Mouse (Mus musculus) gastrocnemius, adult 2 months (tissue): ENCODE data around the gene Ak5. TPM values are rescaled to one million over a fixed set of nuclear protein-coding genes. Genes with fewer than 3 reads are reported as not detected.
"Not testable (repeated sequence)": the region's sequence is repeated elsewhere in the genome, so short reads cannot be mapped to it uniquely, and the experiment has no call there.

Source experiments
- DNase-seq: peaks from one replicate; pipeline ENCODE4 v3.0.0; 2022
- H3K27ac ChIP-seq: fragments of 200-600 bp; 2 replicates; pipeline ENCODE4 v1.8.1; 2022; ENCODE audit warnings: mild to moderate bottlenecking
- H3K4me3 ChIP-seq: fragments of 200-600 bp; 2 replicates; pipeline ENCODE4 v1.8.1; 2022; ENCODE audit warnings: mild to moderate bottlenecking, moderate library complexity
- CTCF ChIP-seq: fragments of 200-600 bp; IDR thresholded peaks from 2 replicates; pipeline ENCODE4 v1.8.1; 2022; ENCODE audit warnings: antibody characterized with exemption, mild to moderate bottlenecking, moderate library complexity
- intact Hi-C: fragments of 180-260 bp; cut with DNase I; formaldehyde crosslinking; loops from one replicate; pipeline ENCODE4 v1.15.1; 2025
- total RNA-seq, 2 experiments: library from RNA; stranded (reverse); gene quantifications; 2 replicates each; pipeline ENCODE4 v1.2.3; 2021

Ak5 gene
- total RNA-seq, 2 experiments from 2014 or later: 0.33 TPM; not detected in 1

DNA sequence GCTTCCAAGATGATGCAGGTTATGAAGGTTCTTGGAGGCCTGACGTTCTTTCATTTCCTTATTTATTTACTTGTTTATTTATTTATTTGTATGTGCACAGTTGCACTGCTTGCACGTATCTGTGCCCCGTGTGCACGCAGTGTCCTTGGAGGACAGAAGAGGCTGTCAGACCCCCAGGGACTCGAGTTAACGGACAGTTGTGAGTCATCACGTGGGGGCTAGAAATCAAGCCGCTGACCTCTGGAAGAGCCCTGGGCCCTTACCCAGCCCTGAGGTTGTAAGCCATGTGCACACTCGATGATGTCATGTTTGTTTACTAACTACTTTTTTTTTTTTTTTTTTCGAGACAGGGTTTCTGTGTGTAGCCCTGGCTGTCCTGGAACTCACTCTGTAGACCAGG is 197.8 kb downstream of the Ak5 start:
- Histone ChIP-seq H3K4me3 (no peak overlapping the region), H3K27ac (no peak overlapping the region)
- no peak for TF ChIP-seq CTCF
- intact Hi-C loops: loop anchor here (5.0 kb wide), 1 partner anchor 282 kb away; no protein-coding TSS in a partner anchor
- no peak for DNase-seq

GRCm38 (mm10) chr3:152469423-152470200 is 198.5 kb downstream of the Ak5 start:
- H3K27ac ChIP-seq: peak overlapping the region; percentile 1; the same call in 1 of the 2 replicates
- TF ChIP-seq CTCF: no peak
- intact Hi-C loops: loop anchor here (5.0 kb wide), 1 partner anchor 283 kb away; no protein-coding TSS in a partner anchor
- no peak overlapping the region for H3K4me3 ChIP-seq
- DNase-seq: peak; percentile 33

DNA sequence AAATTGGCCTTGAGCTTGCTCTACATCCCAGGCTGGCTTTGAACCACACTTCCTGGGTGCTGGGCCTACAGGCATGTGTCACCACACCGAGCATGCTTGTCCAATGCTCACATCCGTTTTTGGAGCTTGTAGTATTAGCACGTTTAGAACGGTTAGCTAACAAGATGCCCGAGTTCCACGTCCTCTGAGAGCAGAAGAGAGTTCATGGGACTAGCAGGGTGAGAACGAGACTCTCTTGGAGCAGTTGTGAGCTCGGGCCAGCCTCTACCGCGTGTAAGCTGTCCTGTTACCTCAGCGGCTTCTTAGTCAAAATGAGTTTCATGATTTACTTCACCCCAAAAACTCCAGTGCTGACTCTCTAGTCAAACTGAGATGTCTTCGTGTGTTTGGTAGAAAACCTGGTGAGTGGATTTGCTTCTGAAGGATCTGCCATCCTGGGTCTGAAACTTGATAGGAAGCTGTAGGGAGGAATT is 199.6 kb downstream of the Ak5 start:
- intact Hi-C loops: no loop called here
- H3K4me3 ChIP-seq: no peak overlapping the region
- H3K27ac ChIP-seq: peak overlapping the region; percentile 38; the same call in 1 of the 2 replicates
- no peak for TF ChIP-seq CTCF
- DNase-seq: no peak

DNA sequence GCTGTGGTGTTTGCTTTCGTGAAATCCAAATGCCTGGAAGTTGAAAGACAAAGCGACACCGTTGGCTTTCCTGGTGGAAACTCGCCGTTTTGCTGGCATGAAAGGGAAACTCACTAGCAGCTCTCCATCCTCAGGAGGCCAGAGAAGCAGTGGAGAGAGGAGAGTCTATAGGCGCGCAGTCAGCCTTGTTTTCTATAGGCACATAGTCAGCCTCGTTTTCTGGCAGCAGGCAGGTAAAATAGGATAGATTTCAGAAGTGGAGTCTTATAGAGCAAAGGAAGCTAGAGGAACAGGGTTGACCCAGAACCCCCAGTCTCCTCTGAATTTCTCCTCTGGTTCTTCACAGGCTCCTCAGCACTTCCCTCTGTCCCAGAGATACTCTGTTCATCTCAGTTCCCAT is 200.1 kb downstream of the Ak5 start:
- DNase-seq: no peak
- intact Hi-C loops: no loop called here
- Histone ChIP-seq H3K27ac (no peak overlapping the region), H3K4me3 (no peak overlapping the region)
- TF ChIP-seq CTCF: no peak

GRCm38 (mm10) chr3:152467312-152467711 is 200.8 kb downstream of the Ak5 start:
- intact Hi-C loops: no loop called here
- no peak for TF ChIP-seq CTCF
- Histone ChIP-seq H3K27ac (no peak overlapping the region), H3K4me3 (no peak overlapping the region)
- no peak for DNase-seq

DNA sequence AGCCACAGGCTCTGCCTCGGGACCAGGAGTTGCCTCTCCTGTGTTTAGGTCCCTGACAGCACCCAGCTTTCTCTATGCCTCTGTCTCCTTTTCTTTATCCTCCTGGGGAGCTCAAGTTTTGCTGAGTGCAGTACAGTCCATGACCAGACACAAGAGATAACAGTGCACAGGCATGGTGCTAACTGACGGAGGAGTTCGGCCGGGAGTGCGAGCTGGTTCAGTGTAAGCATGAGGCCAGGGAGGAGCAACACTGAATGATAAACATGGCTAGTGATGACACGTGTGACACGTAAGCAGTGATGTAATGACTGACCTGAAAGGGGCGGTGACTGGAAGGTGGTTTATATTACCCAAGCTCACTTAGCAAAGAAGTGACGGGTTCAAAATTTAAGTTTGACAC is 201.3 kb downstream of the Ak5 start:
- no peak overlapping the region for H3K4me3 ChIP-seq
- TF ChIP-seq CTCF: no peak
- H3K27ac ChIP-seq: no peak overlapping the region
- no peak for DNase-seq
- intact Hi-C loops: no loop called here

DNA sequence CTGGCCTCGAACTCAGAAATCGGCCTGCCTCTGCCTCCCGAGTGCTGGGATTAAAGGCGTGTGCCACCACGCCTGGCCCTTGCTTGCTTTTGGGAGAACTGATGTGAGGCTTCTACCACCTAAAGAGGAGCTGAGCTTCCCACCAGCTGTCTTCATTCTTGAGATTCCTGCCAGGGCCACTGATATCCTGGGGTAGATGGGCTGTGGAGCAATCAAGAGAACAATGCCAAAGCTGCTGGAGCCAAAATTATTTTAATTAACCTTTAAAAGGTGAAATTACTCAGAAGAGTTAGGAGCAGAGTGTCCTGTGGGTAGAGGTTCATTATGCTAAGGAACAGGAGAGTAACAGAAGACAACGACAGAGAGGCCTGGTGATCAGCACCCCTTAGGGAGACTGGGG is 202.8 kb downstream of the Ak5 start:
- no peak for TF ChIP-seq CTCF
- Histone ChIP-seq H3K4me3 (no peak overlapping the region), H3K27ac (no peak overlapping the region)
- DNase-seq: no peak
- intact Hi-C loops: no loop called here

DNA sequence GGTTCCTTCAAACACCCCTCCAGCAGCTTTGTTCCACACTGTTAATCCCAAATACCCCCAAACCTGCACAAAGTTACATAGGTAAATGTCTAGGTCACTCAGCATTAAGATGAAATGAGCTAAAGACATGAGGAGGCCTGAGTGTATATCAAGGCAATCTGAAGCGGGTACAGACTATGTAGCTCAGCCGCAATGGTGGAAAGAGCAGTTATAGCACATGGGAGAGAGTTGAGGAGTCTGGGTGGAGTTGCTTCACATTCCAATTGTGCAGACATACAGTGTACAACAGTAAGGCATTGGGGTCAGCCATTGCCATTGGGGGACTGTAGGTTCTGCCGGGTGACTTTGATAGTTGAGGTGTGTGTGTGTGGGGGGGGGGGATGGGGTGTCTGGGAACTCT is 203.7 kb downstream of the Ak5 start:
- intact Hi-C loops: no loop called here
- TF ChIP-seq CTCF: no peak
- Histone ChIP-seq H3K27ac (no peak overlapping the region), H3K4me3 (no peak overlapping the region)
- DNase-seq: no peak

DNA sequence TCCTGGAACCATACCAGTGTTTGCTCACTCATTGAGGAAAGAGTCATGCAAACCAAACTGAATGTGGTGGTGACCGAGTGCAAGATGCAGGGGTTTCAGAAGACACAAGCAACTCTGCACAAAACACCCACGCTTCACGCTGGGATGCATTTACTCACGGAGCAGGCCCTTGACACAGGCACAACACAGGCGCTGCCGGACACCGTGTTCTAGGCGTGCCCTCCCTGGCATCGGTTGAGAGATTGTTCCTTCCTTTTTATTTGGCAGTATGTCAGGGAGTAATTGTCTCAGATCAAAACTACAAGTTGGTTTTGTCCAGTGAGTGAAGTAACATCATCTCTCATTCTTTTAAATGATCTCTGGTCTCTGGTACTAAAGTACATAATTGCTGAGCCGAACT is 205.3 kb downstream of the Ak5 start:
- 0 out of 2 replicates have a peak overlapping the region, but pooled peaks have one; percentile 46 for H3K27ac ChIP-seq
- intact Hi-C loops: no loop called here
- no peak for TF ChIP-seq CTCF
- no peak overlapping the region for H3K4me3 ChIP-seq
- peak; percentile 39 for DNase-seq

GRCm38 (mm10) chr3:152462038-152462547 is 206.1 kb downstream of the Ak5 start:
- H3K27ac ChIP-seq: peak overlapping the region; percentile 46
- intact Hi-C loops: no loop called here
- no peak overlapping the region for H3K4me3 ChIP-seq
- no peak for DNase-seq
- no peak for TF ChIP-seq CTCF

DNA sequence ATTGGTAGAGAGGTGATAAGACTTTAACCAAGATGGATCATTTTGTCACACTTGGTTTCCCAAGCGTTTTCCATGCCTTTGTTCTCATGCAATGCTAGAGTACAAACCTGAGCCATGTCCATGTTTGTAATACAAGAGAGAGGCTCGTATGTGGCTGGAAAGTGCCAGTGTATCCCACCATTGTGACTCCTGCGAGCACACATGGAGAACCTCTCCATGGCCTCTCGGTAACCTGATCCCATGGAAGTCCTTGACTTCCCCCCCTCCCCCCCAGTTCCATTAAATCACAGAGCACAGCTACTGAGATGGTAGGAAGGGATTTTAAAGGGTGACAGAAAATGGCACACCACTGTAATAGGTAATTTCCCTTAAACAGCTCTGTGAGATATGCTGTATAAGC is 207.4 kb downstream of the Ak5 start:
- H3K27ac ChIP-seq: no peak overlapping the region
- no peak overlapping the region for H3K4me3 ChIP-seq
- TF ChIP-seq CTCF: no peak
- intact Hi-C loops: no loop called here
- no peak for DNase-seq

- H3K4me3 ChIP-seq, DNase-seq, intact Hi-C loops: not testable (repeated sequence)
- H3K27ac ChIP-seq: peak overlapping the region; percentile 85
Observed at GRCm38 (mm10) chr3:152458875-152459274, 209.3 kb downstream of the Ak5 start.

- peak; percentile 38 for DNase-seq
- intact Hi-C loops: no loop called here
- H3K4me3 ChIP-seq: no peak overlapping the region
- peak overlapping the region; percentile 85 for H3K27ac ChIP-seq
- TF ChIP-seq CTCF: no peak
Observed at GRCm38 (mm10) chr3:152457308-152458035, 210.7 kb downstream of the Ak5 start.
